Mouse (Mus musculus): ENCODE results near the gene Zbtb8a. TPM values are rescaled to one million over a fixed set of nuclear protein-coding genes. Genes with fewer than 3 reads are reported as not detected.
"Not testable (repeated sequence)": the region's sequence is repeated elsewhere in the genome, so short reads cannot be mapped to it uniquely, and the experiment has no call there.

The Zbtb8a gene
- polyA plus RNA-seq (2012) = 0.04 and 0.08 TPM in 2 replicates

DNA sequence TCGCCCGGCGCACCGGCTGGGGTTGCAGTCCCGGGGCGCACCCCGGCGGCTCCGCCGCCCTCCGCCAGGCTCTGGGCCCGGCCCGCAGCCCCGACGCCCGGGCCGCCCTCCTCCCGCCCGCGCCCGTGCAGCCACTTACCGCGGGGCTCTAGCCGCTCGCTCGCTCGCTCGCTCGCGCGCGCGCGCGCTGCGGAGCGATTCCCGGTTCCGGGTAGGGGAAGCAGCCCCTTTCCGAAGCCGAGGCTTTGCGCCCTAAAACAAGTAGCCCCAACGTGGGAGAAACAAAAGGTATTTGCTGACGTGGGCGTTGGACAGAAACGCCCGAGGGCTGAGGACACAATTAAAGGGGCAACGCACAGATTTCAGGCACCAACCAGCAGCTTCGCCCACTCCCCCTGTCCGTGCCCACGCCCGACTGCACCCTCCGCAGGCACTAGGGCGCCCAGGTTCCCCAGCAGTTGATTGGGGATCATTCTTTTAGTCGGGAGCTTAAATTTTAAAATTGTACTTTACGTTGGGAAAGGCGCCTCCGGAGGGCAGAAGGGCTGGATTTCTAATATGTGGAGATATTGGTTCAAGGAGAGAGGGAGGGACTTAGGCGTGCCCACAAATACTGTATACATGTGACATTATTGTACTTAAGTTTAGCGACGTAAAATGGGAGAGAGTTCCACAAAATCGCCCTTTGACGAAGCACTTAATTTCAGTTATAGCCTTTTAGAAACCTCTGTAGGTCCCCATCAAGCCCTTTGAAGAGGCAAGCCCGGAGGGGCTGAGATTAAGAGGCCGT, at the start of gene Zbtb8a:
Gene Zbtb8a (minus strand): TSS at position 516 of the 790 bp plus-strand sequence.
- peaks cover 43% of the 10 kb centered on the region for H3K4me1 ChIP-seq (ENCODE audit: control insufficient read depth)
- no peaks in the 10 kb centered on the region for H3K9me3 ChIP-seq (ENCODE audit: control insufficient read depth, low read length)
- TF ChIP-seq GATA1 (IDR thresholded peaks at IDR 0.05; ENCODE audit: low read length) (no peak), TAL1 (IDR thresholded peaks at IDR 0.05; ENCODE audit: low read length) (no peak)
- H3K4me3 ChIP-seq (replicated peaks) = peak within 1 kb of the TSS; percentile 82
- peaks cover 38% of the 10 kb centered on the region for H3K27me3 ChIP-seq (ENCODE audit: control insufficient read depth)
- H3K36me3 ChIP-seq (ENCODE audit: control insufficient read depth) = no peaks in the 10 kb centered on the region

DNA sequence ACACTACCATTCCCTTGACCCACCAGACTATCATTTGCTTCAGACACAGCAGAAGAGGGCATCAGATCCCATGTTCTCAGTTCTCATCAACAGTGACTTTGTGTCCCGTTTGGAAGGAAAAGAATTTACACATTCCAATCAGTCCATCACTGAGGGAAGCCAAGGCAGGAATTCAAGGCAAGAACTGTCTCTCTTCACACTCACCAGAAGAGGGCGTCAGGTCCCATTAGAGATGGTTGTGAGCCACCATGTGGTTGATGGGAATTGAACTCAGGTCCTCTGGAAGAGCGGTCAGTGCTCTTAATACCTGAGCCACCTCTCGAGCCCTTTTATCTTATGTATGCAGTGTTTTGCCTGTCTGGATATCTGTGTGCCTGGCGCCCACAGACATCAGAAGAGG, 40.4 kb upstream of the Zbtb8a start:
- Histone ChIP-seq H3K36me3 (ENCODE audit: control insufficient read depth) (peaks cover 3% of the 10 kb centered on the region; the same call in 1 of the 2 replicates), H3K9me3 (ENCODE audit: control insufficient read depth, low read length) (peaks cover 9% of the 10 kb centered on the region), H3K4me1 (ENCODE audit: control insufficient read depth) (peaks cover 38% of the 10 kb centered on the region), H3K27me3 (ENCODE audit: control insufficient read depth) (no peaks in the 10 kb centered on the region), H3K4me3 (replicated peaks) (no peak overlapping the region)
- TF ChIP-seq TAL1 (IDR thresholded peaks at IDR 0.05; ENCODE audit: low read length) = no peak
- no peak for TF ChIP-seq GATA1 (IDR thresholded peaks at IDR 0.05; ENCODE audit: low read length)

DNA sequence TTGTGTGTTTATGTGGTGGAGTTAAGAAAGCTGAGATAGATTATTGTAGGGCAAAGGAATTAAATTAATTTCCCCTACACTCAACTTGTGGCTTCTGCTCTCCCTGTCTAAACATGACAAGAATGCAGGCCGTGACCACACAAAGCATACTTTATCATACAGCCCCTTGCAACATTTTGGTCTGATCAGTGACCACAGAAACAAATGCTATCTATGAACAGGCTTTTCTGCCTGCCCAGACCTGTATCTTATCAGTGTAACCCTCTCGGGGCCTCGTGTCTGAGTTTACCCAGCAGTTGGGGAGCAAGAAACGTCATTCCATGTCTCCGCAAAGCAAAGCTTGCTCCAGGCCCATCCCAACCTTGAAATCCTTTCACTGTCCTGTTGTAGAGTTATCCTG, 38.6 kb upstream of the Zbtb8a start:
- Histone ChIP-seq H3K27me3 (ENCODE audit: control insufficient read depth) (no peaks in the 10 kb centered on the region), H3K36me3 (ENCODE audit: control insufficient read depth) (peaks cover 3% of the 10 kb centered on the region; the same call in 1 of the 2 replicates), H3K4me1 (ENCODE audit: control insufficient read depth) (peaks cover 38% of the 10 kb centered on the region), H3K4me3 (replicated peaks) (no peak overlapping the region), H3K9me3 (ENCODE audit: control insufficient read depth, low read length) (peaks cover 9% of the 10 kb centered on the region)
- TF ChIP-seq GATA1 (IDR thresholded peaks at IDR 0.05; ENCODE audit: low read length) (no peak), TAL1 (IDR thresholded peaks at IDR 0.05; ENCODE audit: low read length) (peak; percentile 25; the same call in 1 of the 3 replicates)

- Histone ChIP-seq H3K4me1 (ENCODE audit: control insufficient read depth) (peaks cover 38% of the 10 kb centered on the region), H3K9me3 (ENCODE audit: control insufficient read depth, low read length) (peaks cover 9% of the 10 kb centered on the region), H3K36me3 (ENCODE audit: control insufficient read depth) (peaks cover 3% of the 10 kb centered on the region; the same call in 1 of the 2 replicates), H3K27me3 (ENCODE audit: control insufficient read depth) (no peaks in the 10 kb centered on the region), H3K4me3 (replicated peaks) (no peak overlapping the region)
- TF ChIP-seq TAL1 (IDR thresholded peaks at IDR 0.05; ENCODE audit: low read length) (no peak), GATA1 (IDR thresholded peaks at IDR 0.05; ENCODE audit: low read length) (no peak)
Measured at GRCm38 (mm10) chr4:129415892-129416291, 38.0 kb upstream of the Zbtb8a start.

DNA sequence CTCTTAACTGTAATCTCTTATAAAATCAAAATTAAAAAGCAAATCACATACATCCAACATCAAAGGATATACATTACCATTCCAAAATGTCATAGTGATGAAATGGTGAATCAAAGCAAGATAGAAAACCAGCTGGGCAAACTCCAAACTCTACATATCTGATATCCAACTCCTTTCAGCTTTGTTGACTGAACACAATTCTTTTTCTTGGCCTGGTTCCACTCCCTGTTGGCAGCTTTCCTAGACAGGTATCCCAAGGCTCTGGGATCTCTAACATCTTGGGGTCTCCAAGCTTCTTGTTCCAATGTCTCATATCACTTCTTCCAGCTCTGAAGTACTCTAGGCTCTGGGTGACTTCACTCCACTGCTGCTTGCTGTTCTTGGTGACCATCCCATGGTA, 33.1 kb upstream of the Zbtb8a start:
- Histone ChIP-seq H3K9me3 (ENCODE audit: control insufficient read depth, low read length) (peaks cover 7% of the 10 kb centered on the region), H3K4me3 (replicated peaks) (no peak overlapping the region), H3K27me3 (ENCODE audit: control insufficient read depth) (peaks cover 5% of the 10 kb centered on the region), H3K4me1 (ENCODE audit: control insufficient read depth) (peaks cover 19% of the 10 kb centered on the region), H3K36me3 (ENCODE audit: control insufficient read depth) (peaks cover 3% of the 10 kb centered on the region; the same call in 1 of the 2 replicates)
- no peak for TF ChIP-seq TAL1 (IDR thresholded peaks at IDR 0.05; ENCODE audit: low read length)

- not testable (repeated sequence) for H3K4me3 ChIP-seq (replicated peaks); H3K36me3 ChIP-seq (ENCODE audit: control insufficient read depth); H3K27me3 ChIP-seq (ENCODE audit: control insufficient read depth); H3K9me3 ChIP-seq (ENCODE audit: control insufficient read depth, low read length)
- H3K4me1 ChIP-seq (ENCODE audit: control insufficient read depth) = peaks cover 18% of the 10 kb centered on the region
Measured at GRCm38 (mm10) chr4:129410532-129410931, 32.6 kb upstream of the Zbtb8a start.

- H3K36me3 ChIP-seq (ENCODE audit: control insufficient read depth) = no peaks in the 10 kb centered on the region
- H3K4me3 ChIP-seq (replicated peaks) = peak overlapping the region; percentile 50
- H3K27me3 ChIP-seq (ENCODE audit: control insufficient read depth) = peaks cover 8% of the 10 kb centered on the region
- H3K4me1 ChIP-seq (ENCODE audit: control insufficient read depth) = peaks cover 16% of the 10 kb centered on the region
- H3K9me3 ChIP-seq (ENCODE audit: control insufficient read depth, low read length) = no peaks in the 10 kb centered on the region; the same call in 1 of the 2 replicates
- TF ChIP-seq TAL1 (IDR thresholded peaks at IDR 0.05; ENCODE audit: low read length) (no peak), GATA1 (IDR thresholded peaks at IDR 0.05; ENCODE audit: low read length) (no peak)
Measured at GRCm38 (mm10) chr4:129406447-129406846, 28.5 kb upstream of the Zbtb8a start.

GRCm38 (mm10) chr4:129399813-129400212, 21.9 kb upstream of the Zbtb8a start:
- H3K4me1 ChIP-seq (ENCODE audit: control insufficient read depth) = no peaks in the 10 kb centered on the region
- no peak for TF ChIP-seq GATA1 (IDR thresholded peaks at IDR 0.05; ENCODE audit: low read length)
- TF ChIP-seq TAL1 (IDR thresholded peaks at IDR 0.05; ENCODE audit: low read length) = no peak
- H3K4me3 ChIP-seq (replicated peaks) = no peak overlapping the region
- no peaks in the 10 kb centered on the region for H3K27me3 ChIP-seq (ENCODE audit: control insufficient read depth)
- no peaks in the 10 kb centered on the region for H3K9me3 ChIP-seq (ENCODE audit: control insufficient read depth, low read length)
- H3K36me3 ChIP-seq (ENCODE audit: control insufficient read depth) = no peaks in the 10 kb centered on the region

DNA sequence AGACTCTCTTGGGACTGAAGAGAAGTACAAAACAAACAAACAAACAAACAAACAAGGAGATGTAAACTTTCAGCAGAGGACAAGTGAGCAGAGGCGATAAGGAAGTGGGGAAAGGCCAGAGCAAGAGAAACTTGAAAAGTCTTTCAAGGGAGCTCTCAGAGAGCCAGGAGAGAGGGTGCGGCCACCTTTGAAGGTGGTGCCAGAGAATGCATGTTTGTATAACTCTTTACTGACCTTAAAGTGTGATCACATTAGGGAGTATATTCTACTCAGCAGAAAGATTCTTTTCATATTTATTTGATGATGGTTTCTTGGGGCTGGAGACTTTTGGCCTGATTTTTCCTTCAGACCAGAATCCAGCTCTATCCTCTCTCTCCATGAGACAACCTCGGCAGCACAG, 19.0 kb upstream of the Zbtb8a start:
- Histone ChIP-seq H3K27me3 (ENCODE audit: control insufficient read depth) (no peaks in the 10 kb centered on the region), H3K9me3 (ENCODE audit: control insufficient read depth, low read length) (no peaks in the 10 kb centered on the region), H3K4me3 (replicated peaks) (no peak overlapping the region), H3K4me1 (ENCODE audit: control insufficient read depth) (peaks cover 11% of the 10 kb centered on the region), H3K36me3 (ENCODE audit: control insufficient read depth) (no peaks in the 10 kb centered on the region)
- TF ChIP-seq GATA1 (IDR thresholded peaks at IDR 0.05; ENCODE audit: low read length) = no peak
- TF ChIP-seq TAL1 (IDR thresholded peaks at IDR 0.05; ENCODE audit: low read length) = no peak

Measured in erythroblast, embryonic 14.5 days (primary cell).